Mouse (Mus musculus): Measurements from ENCODE around the gene Pkm.
A peak's percentile ranks its signal among the peaks of the same experiment; 100 is the strongest.

DNA sequence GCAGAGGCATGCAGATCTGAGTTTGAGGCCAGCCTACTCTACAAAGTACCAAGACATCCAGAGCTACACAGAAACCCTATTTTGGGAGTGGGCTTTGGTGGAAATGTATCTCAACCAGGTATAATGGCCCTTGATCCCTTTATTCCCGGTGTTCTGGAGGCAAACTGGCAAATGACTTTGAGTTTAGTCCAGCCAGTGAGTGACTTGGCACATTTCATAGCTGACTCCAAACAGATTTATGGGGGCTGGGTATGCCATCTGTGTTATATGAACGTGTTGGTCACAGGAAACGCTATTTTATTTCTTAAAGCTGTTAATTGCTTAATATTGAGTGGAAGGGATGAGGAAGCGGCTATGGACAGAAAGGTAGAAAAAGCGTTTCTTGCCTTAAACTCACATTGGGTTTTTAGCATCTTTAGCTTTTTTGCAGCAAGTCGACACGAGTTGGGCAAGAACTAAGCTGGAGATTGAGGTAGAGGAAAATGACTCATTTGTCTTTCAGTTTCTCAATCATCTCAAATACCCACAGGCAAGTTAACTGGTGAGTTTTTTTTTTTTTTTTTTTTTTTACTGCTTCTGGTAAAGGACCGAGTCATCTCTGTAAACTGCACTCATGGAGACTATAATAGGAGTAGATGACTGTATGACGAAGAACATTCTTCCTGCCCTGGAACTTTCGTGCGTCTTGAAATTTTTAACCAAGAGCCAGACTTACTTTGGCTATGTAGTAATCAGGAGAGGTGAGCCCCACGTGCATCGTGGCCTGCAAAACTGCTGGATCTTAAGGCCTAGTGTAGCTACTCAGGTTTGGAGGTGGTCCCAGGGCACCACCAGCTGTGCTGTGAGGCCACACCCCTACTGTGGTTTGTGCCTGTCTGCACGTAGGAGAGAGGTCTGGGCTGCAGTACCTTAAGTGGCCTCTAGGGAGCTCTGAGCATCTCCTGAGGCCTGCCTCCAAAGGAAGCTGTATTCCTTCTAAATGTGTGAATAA is 3.2 kb downstream of the Pkm start:
- TF ChIP-seq POLR2A (IDR thresholded peaks at IDR 0.05; ENCODE audit: control insufficient read depth, low read depth, low read length): peak; percentile 31; the same call in 1 of the 2 replicates
- TF ChIP-seq CTCF (IDR thresholded peaks at IDR 0.05; ENCODE audit: control insufficient read depth, insufficient read depth, insufficient replicate concordance, low read depth, low read length): peak; percentile 81; the same call in 1 of the 2 replicates

Measured in testis, adult 2 months (tissue).